Mouse (Mus musculus) kidney, adult 9 months (tissue): ENCODE data around the gene Tln1.

Source experiments
- DNase-seq: peaks from one replicate; pipeline ENCODE4 v3.0.0; 2022

The Tln1 gene

DNA sequence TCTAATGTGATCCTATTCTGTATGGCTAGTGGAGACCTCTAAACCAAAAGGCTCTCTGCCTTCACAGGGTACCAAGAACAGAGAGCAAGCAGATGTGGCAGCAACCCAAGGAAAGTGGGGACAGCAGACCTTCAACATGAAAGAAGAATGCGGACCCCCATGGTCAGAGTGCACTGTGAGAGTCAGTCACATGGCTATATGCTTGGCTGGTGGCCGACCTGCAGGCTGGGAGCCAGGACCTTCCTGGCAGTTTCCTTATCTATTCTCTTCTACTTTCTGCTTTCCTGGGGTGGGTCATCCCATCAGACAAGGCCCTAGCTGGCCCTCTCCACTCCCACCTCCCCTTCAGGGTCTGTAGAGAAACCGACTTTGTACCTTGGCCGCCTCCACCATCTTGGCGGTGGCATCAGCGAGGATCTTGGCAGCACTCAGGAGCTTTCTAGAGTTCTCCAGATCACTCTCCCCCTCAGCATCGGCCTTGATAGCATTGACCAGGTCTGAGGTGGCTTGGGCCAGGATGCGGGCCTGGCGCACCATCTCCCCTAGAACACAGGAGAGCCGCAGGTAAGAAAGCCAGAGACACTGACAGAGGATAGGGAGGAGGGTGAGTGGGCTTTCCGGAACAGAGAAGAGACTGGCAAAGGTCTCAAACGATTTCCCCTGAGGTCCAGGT lies 16.0 kb downstream of the Tln1 start:
- DNase-seq = peak; percentile 61

DNA sequence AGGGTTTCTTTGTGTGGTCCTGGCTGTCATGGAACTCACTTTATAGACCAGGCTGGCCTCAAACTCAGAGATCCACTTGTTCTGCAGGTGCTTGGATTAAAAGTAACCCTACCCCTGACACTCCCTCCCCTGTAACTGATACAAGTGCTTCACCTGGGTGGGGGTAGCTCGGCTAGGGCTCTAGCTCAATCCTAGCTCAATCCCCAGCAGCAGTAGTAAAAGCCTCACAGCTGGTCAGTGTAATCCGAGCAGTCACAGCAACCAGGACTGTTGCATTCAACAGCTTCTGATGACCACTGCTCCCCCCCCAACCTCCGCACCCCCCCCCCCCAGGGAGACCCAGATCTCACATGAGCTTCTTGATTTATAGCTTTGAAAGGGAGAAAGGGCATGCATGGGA lies 20.4 kb downstream of the Tln1 start:
- no peak for DNase-seq

DNA sequence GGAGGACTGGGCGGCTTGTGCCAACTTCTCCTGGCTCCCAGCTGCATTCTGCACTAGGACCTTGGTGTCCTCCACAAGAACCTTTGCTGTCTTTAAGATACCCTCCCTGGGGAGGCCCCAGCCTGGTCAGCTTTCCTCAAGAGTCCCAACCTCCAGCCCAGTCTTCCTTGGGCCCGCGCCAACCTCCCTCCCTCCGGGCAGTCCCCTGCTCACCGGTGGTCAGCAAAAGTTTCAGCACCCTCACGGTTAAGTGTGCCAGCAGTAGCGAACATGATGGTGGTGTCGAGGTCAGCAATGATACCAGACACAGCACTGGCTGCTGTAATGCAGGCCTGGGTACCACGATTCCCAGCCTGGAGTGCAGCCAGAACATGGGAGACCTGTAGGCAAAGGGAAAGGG lies 26.5 kb downstream of the Tln1 start:
- no peak for DNase-seq

DNA sequence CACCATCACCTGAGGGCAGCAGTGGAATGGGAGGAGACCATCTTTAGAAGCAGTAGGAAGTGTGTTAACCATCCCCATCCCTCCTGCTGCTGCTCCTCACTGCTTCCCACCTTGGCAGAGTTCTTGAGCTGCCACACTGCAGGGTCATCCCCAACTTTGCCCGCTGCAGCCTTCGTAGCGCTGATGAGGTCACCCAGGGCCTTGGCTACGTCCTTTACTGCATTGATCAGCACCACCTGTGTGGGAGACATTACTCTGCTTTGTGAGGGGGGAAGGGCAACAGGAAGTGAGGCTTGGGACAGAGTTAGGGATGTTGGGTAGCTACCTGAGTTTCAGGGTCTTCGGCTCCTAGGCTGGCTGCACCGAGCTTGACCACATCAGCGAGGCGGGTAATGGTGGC lies 26.9 kb downstream of the Tln1 start:
- no peak for DNase-seq

DNA sequence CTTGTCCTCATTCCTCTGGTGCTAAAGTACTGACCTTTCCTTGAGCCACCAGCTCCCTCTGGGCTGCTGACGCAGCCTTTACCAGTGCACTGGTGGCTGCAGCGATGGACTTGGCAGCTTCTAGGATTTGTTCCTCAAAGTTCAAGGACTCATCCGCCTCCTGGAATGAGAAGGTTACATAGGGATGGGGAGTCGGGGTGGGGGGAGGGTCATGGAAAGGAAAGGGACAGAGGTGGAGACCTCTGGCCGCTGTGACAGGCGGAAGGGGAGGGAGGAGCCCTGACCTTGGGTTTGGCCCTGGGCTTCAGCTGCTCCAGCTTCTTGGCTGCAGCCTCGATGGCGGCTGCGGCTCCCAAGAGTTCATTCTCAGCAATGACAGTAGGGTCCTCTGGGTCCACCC lies 29.2 kb downstream of the Tln1 start:
- peak; percentile 49 for DNase-seq

DNA sequence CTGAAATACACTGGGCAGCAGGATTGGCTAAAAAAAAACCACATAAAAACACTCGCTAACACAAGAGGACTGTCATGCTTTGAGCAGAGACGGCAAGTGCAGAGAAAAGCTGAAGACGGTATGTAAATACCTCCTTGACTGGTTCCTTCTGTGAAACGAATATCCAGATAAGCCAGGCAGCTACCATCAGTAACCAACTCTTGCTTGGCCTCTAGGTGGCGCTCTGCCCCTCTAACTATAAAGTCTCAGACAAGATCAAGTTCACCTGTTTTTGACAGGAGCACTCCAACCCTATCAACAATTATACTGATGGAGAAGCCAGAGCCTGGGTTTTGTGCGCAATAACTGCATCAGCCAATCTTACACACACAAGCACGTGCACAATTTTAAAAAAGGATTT lies 31.9 kb downstream of the Tln1 start:
- DNase-seq = peak; percentile 86

DNA sequence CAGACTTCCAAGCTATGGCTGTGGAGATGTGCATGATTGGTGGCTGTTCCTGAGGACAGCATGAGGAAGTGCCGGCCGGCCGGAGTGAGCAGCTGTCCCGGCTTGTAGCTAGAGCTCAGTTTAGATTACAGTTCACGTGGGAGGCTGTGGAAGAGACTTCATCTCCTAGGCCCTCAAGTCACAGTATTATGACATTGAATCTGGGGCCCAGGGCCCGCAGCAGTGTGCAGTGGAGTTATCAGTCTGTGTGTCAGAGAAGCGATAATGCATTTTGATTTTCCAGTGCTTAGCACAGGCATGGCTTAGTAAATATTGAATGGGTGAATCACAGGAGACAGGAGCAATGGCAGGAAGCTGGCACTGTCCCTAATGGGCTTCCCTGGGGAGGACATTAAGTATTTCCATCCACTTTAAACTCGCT lies 32.4 kb downstream of the Tln1 start:
- DNase-seq = peak; percentile 32

DNA sequence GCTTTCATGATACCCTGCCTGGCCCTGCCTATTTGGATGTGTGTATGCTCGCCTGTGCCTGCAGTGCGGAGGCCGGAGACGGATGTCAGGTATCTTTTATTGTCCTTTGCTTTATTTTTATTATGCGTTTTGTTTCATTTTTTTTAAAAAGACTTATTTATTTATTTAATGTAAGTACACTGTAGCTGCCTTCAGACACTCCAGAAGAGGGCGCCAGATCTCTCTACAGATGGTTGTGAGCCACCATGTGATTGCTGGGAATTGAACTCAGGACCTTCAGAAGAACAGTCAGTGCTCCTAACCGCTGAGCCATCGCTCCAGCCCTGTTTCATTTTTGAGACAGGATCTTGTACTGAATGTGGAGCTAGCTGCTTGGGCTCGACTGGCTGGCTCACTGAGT lies 34.0 kb downstream of the Tln1 start:
- DNase-seq = no peak

DNA sequence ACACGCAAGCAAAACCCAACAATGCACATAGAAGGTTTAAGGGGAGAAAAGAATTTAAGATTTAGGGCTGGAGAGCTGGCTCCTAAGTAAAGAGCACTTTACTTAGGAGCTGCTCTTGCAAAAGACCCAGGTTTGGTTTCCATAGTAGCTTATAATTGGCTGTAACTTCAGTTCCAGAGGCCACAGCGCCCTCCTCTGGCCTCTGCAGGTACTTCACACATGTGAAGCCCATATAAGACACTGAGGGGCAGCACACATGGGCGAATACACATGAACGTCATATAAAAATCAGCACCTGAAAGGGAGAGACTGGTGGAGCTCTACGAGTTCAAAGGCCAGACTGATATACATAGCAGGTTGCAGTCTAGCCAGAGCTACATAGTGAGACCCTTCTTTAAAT lies 34.6 kb downstream of the Tln1 start:
- DNase-seq = no peak

DNA sequence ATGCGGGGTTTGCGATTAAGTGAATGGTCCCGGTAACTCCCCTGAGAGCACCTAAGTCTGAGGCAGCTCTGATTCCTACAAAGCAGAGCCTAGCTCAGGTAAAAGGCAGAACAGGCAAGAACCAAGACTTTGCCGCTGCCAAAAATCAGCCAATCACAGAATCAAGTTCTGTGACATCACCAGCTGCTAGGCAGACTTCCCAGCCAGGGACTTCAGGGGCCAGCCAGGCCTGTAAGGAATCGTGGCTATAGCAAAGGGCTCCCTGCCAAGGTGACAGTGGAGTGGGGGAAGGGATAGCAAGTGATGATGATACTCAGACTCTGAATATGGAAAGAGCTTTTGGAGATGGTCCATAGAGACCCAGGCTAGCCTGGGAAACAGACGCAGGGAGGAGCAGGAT lies 42.5 kb downstream of the Tln1 start:
- peak; percentile 93 for DNase-seq

DNA sequence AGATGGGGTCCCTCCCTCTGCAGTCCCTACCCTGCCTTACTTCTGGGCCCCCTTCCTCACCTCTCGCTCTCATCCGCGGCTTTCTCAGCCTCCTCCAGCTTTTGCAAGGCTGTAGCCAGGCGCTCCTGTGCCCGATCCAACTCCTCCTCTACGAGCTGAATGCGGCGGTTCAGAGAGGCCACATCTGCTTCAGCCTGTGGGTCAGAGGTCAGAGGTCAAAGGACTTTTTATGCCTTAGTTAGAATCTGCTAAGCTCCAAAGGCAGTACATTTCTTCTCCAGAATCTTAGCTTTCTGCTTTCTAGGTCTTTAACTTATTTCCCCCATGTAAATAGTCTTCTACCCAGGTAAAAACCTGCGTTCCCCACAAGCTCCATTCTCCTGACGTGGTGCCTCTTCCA lies 42.9 kb downstream of the Tln1 start:
- peak; percentile 38 for DNase-seq

DNA sequence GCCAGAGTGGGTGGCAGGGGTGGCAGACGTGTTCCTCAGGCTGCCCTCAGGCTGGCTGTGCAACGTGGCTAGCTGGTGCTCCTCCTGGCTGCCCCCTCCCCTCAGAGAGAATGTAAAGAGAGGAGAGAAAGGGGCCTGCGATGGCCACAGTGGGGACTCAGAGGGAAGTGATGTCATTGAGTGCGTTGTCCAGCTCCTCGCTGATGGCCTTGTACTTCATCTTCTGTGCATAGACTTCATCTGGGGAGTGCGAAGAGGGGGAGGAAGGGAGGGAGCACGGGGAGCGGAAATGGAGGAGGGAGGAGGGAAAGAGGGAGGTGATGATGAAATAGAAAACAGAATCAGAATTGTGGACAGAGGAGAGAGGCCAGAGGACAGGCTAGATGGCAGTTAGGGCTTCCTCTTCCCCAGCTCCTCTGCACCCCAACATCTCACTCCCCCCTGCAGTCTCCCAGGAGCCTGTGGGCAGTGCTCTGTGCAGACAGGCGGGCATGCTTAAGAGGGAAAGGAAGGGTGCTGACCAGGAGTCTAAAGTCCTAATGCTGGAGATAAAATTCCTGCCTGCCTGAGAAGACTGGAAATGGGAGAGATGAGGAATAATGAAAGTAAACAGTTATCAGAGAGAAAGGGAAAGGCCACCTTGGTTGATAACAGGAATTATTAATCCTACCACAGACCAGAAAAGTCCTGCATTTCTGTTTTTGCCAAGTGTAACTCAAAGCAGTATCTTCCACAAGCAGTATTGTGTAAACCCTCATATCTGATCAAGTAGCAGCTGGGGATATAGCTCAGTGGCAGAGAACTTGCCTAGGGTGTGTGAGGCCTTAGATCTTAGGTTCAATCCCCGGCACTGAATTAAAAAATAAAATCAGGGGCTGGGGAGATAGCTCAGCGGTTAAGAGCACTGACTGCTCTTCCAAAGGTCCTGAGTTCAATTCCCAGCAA lies 46.5 kb downstream of the Tln1 start:
- DNase-seq = no peak

DNA sequence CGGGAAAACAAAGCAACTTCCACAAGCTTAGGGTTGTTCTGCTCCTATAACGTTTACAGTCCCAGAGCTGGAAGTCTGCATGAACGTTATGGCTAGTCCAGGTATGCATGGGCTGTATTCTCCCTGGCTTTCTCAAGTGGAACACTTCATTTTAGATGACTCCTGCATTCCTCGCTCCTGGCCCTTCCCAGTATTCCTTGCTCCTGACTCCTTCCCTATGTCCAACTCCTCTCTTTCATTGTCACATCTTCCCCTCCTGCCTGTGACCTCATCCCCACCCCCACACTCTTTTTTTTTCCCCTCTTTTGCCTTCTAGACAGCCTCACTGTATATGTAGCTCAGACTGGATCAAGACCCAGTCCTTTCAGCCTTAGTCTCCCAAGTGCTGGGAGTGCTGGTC lies 48.7 kb downstream of the Tln1 start:
- no peak for DNase-seq

DNA sequence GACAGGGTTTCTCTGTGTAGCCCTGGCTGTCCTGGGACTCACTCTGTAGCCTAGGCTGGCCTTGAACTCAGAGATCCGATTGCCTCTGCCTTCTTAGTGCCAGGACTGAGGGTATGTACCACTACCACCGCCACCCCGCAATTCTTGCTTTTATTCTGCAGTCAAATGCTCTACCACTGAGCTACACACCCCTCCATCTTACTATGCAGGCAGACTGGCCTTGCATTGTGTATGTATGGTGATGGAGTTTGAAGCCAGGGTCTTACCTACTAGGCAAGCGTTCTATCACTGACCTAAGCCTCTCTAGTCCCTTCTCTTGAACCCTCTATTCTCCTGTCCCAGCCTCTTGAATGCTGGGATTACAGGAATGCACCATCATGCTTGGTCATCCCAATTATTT lies 49.2 kb downstream of the Tln1 start:
- DNase-seq = no peak

DNA sequence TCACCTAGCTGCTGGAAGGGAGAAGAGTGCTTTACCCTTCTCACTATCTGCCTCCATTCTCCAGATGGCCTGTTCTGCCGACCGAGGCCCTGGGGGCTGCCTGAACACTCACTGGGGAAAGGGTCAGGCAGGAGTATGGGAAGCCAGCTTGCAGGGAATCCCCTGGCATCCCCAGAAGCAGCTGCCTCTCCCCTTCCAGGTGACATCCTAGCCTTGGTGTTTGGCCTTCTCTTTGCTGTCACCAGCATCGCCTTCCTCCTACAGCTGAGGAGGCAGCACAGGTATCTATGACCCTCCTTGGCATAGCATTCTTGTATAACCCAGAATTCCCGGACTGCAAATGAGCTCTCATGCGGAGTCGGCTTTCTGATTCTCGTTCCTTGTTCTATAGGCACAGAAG lies 49.8 kb downstream of the Tln1 start:
- no peak for DNase-seq

DNA sequence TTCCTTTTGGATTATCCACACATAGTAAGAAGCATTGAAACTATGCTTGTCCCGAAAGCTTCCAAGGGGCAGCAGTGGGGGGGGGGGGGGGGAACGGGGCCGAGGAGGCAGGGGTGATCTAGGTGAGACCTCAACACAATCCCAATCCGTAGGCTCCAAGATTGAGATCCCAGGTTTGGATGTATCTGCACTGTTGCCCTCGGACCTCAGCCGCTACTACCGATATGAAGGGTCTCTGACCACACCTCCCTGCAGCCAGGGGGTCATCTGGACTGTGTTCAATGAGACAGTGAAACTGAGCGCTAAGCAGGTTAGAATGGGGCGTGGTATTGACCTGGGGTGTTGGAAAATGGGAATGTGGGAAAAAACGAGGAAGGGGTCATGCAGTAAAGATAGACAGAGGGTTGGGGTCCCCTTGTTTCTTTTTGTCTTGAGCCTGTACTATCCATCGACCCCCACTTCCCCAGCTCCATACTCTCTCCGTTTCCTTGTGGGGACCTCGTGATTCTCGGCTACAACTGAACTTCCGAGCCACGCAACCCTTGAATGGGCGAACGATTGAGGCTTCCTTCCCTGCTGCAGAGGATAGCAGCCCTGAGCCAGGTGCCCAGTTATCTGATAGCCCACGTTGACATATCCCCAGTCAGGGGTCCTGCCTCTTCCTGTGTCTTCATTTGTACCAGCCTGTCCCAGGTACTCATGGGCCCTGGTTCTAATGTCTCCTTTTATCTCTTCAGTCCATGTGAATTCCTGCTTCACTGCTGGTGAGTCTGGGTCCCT lies 50.6 kb downstream of the Tln1 start:
- no peak for DNase-seq

DNA sequence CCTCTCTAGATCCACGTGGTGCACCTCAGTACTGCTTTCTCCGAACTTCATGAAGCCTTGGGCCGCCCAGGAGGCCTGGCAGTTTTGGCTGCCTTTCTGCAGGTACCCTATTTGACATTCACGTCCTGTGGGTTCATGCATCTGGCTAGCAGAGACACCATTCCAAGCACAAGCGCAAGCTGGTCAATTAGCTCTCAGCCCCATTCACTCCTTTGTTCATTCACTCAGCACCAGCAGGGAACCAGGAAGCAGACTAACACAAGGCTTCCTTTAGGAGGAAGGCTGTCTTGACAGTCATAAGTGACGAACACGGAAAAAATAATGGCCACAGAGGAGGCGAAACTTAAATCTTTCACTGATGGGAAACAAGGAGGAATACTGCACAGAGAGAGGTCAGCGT lies 53.4 kb downstream of the Tln1 start:
- DNase-seq = no peak

DNA sequence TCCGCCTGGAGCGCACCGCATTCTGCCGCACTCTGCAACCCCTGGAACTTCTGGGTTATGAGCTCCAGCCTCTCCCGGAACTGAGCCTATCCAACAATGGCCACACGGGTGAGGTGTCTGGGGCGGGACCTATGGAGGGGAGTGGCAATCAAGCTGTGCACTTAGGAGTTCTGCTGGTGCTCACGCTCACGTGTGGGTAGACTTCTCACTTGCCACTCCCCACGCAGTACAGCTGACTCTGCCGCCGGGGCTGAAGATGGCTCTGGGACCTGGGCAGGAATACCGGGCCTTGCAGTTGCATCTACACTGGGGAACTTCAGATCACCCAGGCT lies 53.9 kb downstream of the Tln1 start:
- DNase-seq = peak; percentile 58

DNA sequence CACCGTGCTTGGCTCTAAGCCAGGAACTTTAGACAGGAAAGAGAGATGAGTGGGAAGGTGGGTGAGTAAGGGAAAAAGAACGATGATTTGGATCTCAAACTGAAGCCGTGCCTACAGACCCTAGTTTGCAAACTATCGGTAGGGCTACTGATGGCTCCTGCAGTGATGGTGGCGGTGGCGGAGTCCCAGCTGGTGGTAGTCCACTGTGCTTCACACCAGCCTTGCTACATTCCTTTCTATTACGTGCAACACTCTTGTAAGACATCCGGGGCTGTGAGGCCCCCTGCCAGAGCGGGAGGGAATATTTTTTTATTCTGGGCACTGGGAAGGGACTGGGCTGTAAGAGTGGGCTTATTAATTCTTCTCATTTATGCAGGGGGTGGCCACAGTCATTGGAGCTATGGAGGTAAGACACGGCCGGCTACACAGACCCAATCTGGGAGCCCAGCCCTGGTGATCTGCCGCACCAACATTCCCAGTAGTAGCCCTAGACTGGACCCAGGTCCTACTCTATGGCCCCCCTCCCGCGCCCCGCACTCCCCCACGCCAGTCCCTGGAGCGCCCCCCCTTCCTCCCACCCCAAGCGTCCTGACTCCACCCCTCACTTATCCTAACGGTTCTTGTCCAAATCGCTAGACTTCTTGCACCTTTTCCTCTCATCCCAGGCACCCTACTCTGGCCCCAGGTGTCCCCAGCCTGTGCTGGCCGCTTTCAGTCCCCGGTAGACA lies 54.4 kb downstream of the Tln1 start:
- DNase-seq = no peak

DNA sequence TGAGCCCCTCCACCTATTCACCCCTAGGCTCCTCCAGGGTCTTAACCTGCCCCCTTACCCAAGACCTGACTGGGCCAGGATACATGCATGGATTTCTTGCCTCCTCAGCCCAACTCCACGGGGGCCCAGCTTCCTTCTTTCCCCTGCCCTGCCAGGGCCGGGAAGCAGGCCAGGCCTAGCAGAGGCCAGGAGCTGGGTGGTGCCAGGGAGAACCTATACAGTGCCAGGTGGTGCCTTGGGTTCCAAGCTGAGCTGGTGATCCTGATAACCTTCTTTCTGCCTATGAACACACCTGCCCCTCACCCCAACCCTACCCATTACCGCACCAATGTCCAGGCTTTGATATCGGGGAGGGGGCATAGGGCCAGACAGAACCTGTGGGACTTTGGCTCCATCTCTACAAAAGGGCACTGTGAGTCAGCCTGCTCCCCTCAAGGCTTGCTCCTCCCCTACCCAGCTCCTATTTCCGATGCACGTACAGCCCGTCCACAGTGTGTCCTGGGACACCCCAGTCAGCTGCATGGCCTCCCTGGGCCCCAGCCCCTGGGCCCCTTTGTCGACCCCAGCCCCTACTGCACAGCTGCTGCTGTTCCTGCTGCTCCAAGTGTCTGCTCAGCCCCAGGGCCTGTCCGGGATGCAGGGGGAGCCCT lies 55.8 kb downstream of the Tln1 start, which contains the start of gene Car9:
Gene Car9 (plus strand): TSS at position 431 of the 650 bp plus-strand sequence.
- no peak for DNase-seq

DNA sequence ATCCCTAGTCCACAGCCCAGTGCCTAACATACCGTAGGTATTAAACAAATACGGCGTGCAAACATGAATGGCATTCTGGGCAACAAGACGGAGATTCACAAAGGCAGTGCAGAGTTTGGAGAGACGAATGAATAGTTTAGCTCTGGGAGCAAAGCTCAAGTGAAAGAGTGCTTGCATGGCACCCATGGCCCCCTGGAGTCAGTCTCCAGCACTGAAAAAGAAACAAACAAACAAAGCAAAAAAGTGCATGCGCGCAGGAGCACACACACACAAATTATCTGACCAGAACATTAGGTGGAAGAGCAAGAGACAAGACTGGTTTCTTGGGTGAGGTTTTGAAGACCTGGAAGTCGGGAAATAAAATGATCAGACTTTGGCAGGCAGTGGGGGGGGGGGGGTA lies 56.4 kb downstream of the Tln1 start:
- DNase-seq = no peak

DNA sequence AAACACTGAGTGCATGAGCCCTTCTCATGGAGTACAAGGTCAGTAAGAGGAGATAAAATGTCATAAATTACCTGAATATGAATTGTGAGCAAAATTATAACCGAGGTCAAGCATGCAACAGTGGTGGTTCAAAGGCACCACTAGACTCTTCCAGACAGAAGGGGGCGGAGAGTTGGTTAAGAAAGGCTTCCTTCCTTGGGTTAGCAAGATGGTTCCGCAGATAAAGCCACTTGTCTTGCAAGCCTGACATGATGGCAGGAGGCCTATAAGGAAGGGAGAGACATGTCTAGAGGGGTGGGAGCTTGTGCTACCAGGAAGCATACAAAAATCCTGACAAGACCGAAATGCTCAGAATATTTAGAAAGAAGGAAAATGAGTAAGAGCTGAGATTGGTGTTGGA lies 58.2 kb downstream of the Tln1 start:
- DNase-seq = no peak
